Mouse (Mus musculus) neural tube, embryonic 13.5 days (tissue): ENCODE results near the gene Trim8. TPM values are rescaled to one million over a fixed set of nuclear protein-coding genes. Genes with fewer than 3 reads are reported as not detected.

Source experiments
- ATAC-seq: fragments of 200-750 bp; cut with Nextera tagmentation; 2 replicates; pipeline ENCODE4 v1.8.0; 2017; ENCODE audit warnings: low read depth, mild to moderate bottlenecking, moderate TSS enrichment, moderate library complexity
- H3K27ac ChIP-seq: fragments of 300-500 bp; sonication (generic); replicated peaks from 2 replicates; pipeline ENCODE4 v1.5.1; 2015; ENCODE audit warnings: moderate library complexity, mild to moderate bottlenecking, inconsistent platforms
- H3K27me3 ChIP-seq: fragments of 300-500 bp; sonication (generic); 2 replicates; pipeline ENCODE4 v1.6.1; 2015; ENCODE audit warnings: mild to moderate bottlenecking, inconsistent platforms
- H3K36me3 ChIP-seq: fragments of 300-500 bp; sonication (generic); 2 replicates; pipeline ENCODE4 v1.6.1; 2015; ENCODE audit warnings: mild to moderate bottlenecking, inconsistent platforms
- H3K4me1 ChIP-seq: fragments of 300-500 bp; sonication (generic); replicated peaks from 2 replicates; pipeline ENCODE4 v1.6.1; 2015; ENCODE audit warnings: inconsistent platforms
- H3K4me2 ChIP-seq: fragments of 300-500 bp; sonication (generic); 2 replicates; pipeline ENCODE4 v1.6.1; 2015; ENCODE audit warnings: inconsistent platforms, mild to moderate bottlenecking, moderate library complexity
- H3K4me3 ChIP-seq: fragments of 300-500 bp; sonication (generic); 2 replicates; pipeline ENCODE4 v1.5.1; 2015; ENCODE audit warnings: mild to moderate bottlenecking, inconsistent platforms
- H3K9ac ChIP-seq: fragments of 300-500 bp; sonication (generic); 2 replicates; pipeline ENCODE4 v1.6.1; 2015; ENCODE audit warnings: moderate library complexity, mild to moderate bottlenecking, inconsistent platforms
- H3K9me3 ChIP-seq: fragments of 300-500 bp; sonication (generic); 2 replicates; pipeline ENCODE4 v1.6.1; 2016; ENCODE audit warnings: inconsistent platforms
- WGBS: fragments of 180-500 bp; shearing (Covaris S2); methylation state at CpG from one replicate; pipeline ENCODE4 v1.1.7; 2015; 5-methylcytosine and 5-hydroxymethylcytosine counted together
- polyA plus RNA-seq: library from polyadenylated mRNA; unstranded; fragments of >200 nt; fragmentation: Nextera tagmentation; extraction: Ambion mirVana; gene quantifications from 2 replicates; pipeline ENCODE4 v1.2.1, GENCODE M21; 2015

Trim8 gene
- 26.5 and 30.4 TPM in 2 replicates for polyA plus RNA-seq

DNA sequence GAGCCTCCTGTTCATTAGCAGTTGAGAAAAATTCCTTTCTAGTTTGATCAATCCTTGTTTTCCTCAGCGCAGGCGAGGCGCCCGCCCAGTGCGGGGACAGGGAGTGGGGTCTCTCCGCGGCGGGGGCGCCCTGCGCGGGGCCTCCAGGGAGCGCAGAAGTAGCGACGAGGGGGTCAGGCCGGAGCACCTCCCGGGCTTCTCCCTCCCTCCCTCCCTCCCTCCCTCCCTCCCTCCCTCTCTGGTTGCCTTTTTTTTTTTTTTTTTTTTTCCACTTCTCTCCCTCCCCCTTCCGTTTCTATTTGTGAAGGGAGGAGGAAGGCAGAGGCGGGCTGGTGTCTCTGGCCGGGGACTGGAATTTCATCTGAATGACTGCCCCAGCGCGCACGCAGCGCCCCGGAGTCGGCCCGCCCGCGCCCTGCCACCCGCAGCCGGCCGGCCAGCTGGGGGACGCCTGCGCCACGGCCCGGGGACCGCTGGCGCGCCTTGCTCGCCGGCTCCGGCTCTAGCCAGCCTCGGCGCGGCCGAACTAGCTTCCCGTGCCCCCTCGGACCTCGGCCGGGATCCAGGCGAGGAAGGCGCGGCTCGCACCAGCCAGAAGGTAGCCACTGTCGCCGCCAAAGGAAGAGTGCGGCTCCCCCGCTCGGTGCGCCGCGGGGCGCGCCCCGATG lies at the start of gene Trim8:
Gene Trim8 (plus strand): TSS at position 302 of the 668 bp plus-strand sequence.
- Histone ChIP-seq H3K4me3 (peak within 1 kb of the TSS; percentile 96), H3K27me3 (no peaks in the 10 kb centered on the region), H3K4me1 (peaks cover 32% of the 10 kb centered on the region), H3K36me3 (peaks cover 14% of the 10 kb centered on the region; the same call in 1 of the 2 replicates), H3K27ac (peak within 1 kb of the TSS; percentile 100), H3K4me2 (peak within 1 kb of the TSS; percentile 99), H3K9me3 (no peaks in the 10 kb centered on the region), H3K9ac (peak within 1 kb of the TSS; percentile 100)
- peak; percentile 23 for ATAC-seq
- WGBS = under 1% methylated on average over 46 of the region's 64 CpGs

DNA sequence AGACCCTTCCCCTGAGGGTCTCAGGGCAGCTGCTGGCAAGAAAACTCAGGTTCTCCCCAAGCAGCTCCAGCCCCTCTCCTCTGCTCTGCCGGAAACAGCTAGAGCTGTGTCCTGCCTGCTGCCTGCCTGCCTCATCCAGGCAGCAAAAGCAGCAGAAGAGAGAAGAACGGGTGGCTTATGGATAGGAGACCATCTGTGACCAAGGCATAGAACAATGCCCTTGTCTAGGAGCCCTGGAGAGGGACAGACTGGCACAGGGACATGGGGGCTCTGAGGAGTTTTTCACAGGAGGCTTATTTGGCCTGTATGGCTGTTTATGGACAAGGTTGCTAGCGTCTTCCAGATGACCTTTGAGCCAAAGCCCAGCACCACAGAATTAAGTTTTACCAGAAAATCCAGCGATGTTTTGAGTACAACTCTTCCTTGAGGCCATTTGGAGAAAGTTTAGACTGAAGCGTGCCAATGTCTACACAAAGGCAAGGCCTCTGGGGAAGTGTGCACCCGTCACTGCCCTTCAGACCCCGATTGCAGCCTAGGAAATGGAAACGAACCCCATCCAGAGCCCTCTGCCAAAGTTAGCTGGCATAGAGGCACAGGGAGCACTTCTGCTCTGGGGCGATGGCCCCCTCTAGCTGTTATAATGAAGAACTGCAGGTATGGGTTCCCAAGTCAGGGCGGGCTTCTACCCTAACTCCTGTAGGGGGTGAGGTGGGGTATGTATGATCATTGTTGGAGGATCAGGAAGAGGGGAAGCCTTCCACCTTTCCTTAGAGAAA lies 49.3 kb upstream of the Trim8 start:
- WGBS = 32% methylated on average over 10 of the region's 10 CpGs
- Histone ChIP-seq H3K27me3 (no peaks in the 10 kb centered on the region), H3K36me3 (peaks cover 33% of the 10 kb centered on the region), H3K4me3 (no peak overlapping the region), H3K9me3 (no peaks in the 10 kb centered on the region), H3K4me1 (peaks cover 63% of the 10 kb centered on the region), H3K27ac (peak overlapping the region; percentile 62), H3K4me2 (no peak overlapping the region), H3K9ac (peak overlapping the region; percentile 23; the same call in 1 of the 2 replicates)
- ATAC-seq = peak; percentile 45

DNA sequence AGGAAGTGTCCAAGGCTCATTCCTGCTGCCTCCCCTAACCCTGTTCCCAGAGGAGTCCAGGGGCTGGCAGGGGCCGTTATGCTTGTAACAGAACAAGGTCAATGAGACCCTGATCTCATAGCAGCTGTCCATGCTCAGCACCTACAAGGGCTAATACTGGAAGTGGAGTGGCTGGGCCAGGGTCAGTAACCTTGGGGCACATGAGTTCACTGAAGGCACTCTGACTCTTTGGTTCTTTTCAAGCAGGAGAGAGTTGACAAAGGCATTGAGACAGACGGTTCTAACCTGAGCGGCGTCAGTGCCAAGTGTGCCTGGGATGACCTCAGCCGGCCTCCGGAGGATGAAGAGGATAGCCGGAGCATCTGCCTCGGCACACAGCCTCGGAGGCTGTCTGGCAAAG lies 48.6 kb upstream of the Trim8 start:
- Histone ChIP-seq H3K4me3 (no peak overlapping the region), H3K9me3 (no peaks in the 10 kb centered on the region), H3K36me3 (peaks cover 37% of the 10 kb centered on the region), H3K9ac (0 out of 2 replicates have a peak overlapping the region, but pooled peaks have one; percentile 8), H3K4me1 (peaks cover 56% of the 10 kb centered on the region), H3K27me3 (no peaks in the 10 kb centered on the region), H3K4me2 (no peak overlapping the region), H3K27ac (peak overlapping the region; percentile 62; the same call in 1 of the 2 replicates)
- 80% methylated on average over 9 of the region's 9 CpGs for WGBS
- no peak for ATAC-seq

DNA sequence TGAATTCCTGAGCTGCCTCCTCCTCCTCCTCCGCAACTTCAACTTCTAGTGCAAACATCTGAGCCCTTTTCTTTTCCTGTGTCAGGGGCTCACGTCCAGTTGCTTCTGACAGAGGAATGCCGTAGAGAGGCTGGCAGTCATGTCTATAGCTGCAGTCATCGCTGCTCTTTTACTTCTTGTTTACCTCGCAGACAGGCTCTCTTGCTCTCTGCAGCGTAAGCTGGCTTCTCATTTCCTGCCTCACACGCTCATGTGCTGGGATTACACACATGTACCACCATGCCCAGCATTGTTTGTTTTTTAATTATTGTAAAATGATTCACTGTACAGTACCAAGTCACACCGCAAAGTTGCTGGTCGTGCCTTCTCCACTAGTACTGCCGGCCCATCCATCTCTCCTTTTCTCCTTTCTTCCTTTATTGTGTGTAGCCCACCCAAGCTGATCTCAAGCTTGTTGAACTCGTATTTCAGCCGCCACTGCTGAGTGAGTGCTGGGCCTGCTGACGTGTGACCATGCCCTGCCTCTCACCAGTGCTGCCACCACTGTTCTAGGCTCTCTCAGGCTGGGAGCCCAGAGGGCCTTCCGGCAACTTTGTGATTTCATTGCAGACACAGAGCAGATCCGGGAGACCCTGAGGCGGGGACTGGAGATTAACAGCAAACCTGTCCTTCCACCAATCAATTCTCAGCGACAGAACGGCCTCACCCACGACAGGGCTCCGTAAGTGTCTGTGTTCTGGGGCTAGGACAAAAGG lies 47.2 kb upstream of the Trim8 start:
- H3K9me3 ChIP-seq = no peaks in the 10 kb centered on the region
- 74% methylated on average over 20 of the region's 20 CpGs for WGBS
- no peak overlapping the region for H3K4me2 ChIP-seq
- peaks cover 50% of the 10 kb centered on the region for H3K36me3 ChIP-seq
- peaks cover 42% of the 10 kb centered on the region for H3K4me1 ChIP-seq
- H3K27ac ChIP-seq = peak overlapping the region; percentile 70
- no peak for ATAC-seq
- no peaks in the 10 kb centered on the region for H3K27me3 ChIP-seq
- no peak overlapping the region for H3K4me3 ChIP-seq
- peak overlapping the region; percentile 22; the same call in 1 of the 2 replicates for H3K9ac ChIP-seq

DNA sequence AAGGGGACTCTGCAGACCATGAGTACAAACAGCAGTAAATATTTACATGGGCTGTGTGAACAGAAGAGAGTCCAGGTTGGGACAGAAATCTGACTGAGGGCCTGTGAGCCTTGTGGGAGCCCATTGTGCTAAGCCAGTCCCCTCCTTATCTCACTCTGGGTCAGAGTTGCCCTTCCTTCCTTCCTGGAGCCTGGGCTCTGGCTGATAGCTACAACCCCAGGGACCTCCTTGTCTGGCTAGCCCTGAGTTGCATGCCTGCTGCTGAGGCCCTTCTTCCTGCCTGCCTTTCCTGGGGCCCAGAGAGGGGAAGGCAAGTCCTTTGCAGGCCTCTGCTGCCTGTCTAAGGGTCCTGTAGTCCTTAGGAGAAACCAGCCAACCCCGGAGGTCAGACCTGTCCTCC lies 46.5 kb upstream of the Trim8 start:
- 0 out of 2 replicates have a peak overlapping the region, but pooled peaks have one; percentile 22 for H3K9ac ChIP-seq
- H3K4me1 ChIP-seq = peaks cover 39% of the 10 kb centered on the region
- ATAC-seq = peak; percentile 19; the same call in 1 of the 2 replicates
- WGBS = 81% methylated on average over 1 of the region's 1 CpGs
- H3K36me3 ChIP-seq = peaks cover 57% of the 10 kb centered on the region
- no peak overlapping the region for H3K4me2 ChIP-seq
- no peaks in the 10 kb centered on the region for H3K9me3 ChIP-seq
- H3K27me3 ChIP-seq = no peaks in the 10 kb centered on the region
- peak overlapping the region; percentile 70 for H3K27ac ChIP-seq
- H3K4me3 ChIP-seq = no peak overlapping the region

DNA sequence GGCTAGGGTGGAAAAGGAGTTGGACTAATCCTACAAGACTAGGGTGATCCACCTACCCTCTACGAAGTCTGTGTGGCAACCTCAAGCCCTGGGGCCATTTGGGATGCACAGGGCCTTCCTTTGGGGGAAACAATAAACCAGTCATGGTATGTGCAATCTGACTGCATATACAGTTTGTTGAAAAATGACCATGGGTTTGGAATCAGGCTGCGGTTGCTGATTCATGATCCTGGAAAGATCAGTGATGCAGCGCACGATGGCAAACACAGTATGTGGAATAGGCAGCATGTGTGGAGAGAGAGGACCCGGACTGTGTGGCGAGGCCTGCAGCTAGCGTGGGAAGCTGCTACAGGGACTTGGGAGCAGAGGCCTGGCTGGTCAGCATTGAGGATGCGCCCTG lies 45.9 kb upstream of the Trim8 start:
- no peak for ATAC-seq
- Histone ChIP-seq H3K9me3 (no peaks in the 10 kb centered on the region), H3K36me3 (peaks cover 62% of the 10 kb centered on the region), H3K4me3 (no peak overlapping the region), H3K4me1 (peaks cover 39% of the 10 kb centered on the region), H3K27ac (peak overlapping the region; percentile 70; the same call in 1 of the 2 replicates), H3K4me2 (no peak overlapping the region), H3K27me3 (no peaks in the 10 kb centered on the region), H3K9ac (no peak overlapping the region)
- WGBS = 89% methylated on average over 8 of the region's 8 CpGs

GRCm38 (mm10) chr19:46456018-46456735 lies 45.3 kb upstream of the Trim8 start:
- Histone ChIP-seq H3K9ac (no peak overlapping the region), H3K4me2 (no peak overlapping the region), H3K36me3 (peaks cover 67% of the 10 kb centered on the region), H3K4me1 (peaks cover 39% of the 10 kb centered on the region), H3K27ac (peak overlapping the region; percentile 70), H3K27me3 (no peaks in the 10 kb centered on the region), H3K9me3 (no peaks in the 10 kb centered on the region), H3K4me3 (no peak overlapping the region)
- ATAC-seq = no peak
- 86% methylated on average over 5 of the region's 5 CpGs for WGBS

DNA sequence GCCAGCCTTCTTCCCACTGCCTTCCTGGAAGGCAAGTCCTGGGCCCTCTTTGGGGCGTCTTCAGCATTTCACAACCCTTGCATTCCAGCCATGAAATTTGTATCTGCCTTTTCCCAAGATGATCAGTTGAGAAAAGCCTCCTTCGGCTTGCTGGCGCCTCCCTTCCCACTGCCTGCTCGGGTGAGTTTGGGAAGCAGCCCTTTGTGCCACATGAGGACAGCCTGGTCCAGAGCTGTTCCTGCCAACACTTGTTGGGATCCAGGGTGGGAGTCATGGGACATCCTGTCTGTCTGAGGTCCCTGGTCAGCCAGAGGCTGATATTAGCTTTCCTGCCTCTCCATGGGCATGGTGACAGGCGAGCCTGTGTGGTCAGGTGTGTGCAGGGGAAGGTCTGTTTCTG lies 43.7 kb upstream of the Trim8 start:
- H3K4me3 ChIP-seq = no peak overlapping the region
- 92% methylated on average over 5 of the region's 5 CpGs for WGBS
- no peaks in the 10 kb centered on the region for H3K9me3 ChIP-seq
- H3K4me2 ChIP-seq = no peak overlapping the region
- H3K36me3 ChIP-seq = peaks cover 78% of the 10 kb centered on the region
- H3K4me1 ChIP-seq = peaks cover 22% of the 10 kb centered on the region
- no peak for ATAC-seq
- H3K27ac ChIP-seq = no peak overlapping the region
- no peaks in the 10 kb centered on the region for H3K27me3 ChIP-seq
- H3K9ac ChIP-seq = no peak overlapping the region

DNA sequence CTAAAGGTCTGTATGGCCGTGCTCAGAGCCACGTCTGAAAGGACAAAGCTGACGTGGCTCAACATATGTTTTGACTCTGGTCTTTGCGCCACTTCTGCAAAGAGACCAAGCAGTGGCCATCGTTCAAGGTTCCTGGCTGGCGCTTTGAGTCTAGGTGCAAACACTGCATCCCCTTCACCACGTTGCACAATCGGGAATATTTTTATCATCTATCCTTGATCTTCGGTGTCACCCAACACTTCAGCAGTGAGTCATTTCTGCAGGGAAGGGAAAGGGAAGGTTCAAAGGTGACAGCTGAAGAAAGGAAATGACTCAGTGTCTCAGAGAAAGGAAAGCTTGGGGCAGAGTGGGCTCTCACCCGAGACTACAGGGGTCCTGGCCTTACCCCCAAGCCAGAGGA lies 42.2 kb upstream of the Trim8 start:
- no peak overlapping the region for H3K4me2 ChIP-seq
- H3K9me3 ChIP-seq = no peaks in the 10 kb centered on the region
- H3K27ac ChIP-seq = no peak overlapping the region
- peaks cover 19% of the 10 kb centered on the region for H3K4me1 ChIP-seq
- WGBS = 80% methylated on average over 10 of the region's 10 CpGs
- no peaks in the 10 kb centered on the region for H3K27me3 ChIP-seq
- peaks cover 74% of the 10 kb centered on the region for H3K36me3 ChIP-seq
- no peak overlapping the region for H3K4me3 ChIP-seq
- H3K9ac ChIP-seq = no peak overlapping the region
- ATAC-seq = no peak

- Histone ChIP-seq H3K4me2 (no peak overlapping the region), H3K9ac (no peak overlapping the region), H3K36me3 (peaks cover 68% of the 10 kb centered on the region), H3K27me3 (no peaks in the 10 kb centered on the region), H3K4me3 (no peak overlapping the region), H3K9me3 (no peaks in the 10 kb centered on the region), H3K4me1 (peaks cover 14% of the 10 kb centered on the region), H3K27ac (no peak overlapping the region)
- no peak for ATAC-seq
- WGBS = 94% methylated on average over 2 of the region's 2 CpGs
These were observed 41.6 kb upstream of the Trim8 start for GRCm38 (mm10) chr19:46459889-46460288.

- no peak overlapping the region for H3K27ac ChIP-seq
- peaks cover 56% of the 10 kb centered on the region for H3K36me3 ChIP-seq
- ATAC-seq = no peak
- no peak overlapping the region for H3K4me3 ChIP-seq
- no peaks in the 10 kb centered on the region for H3K27me3 ChIP-seq
- no peak overlapping the region for H3K9ac ChIP-seq
- WGBS = 89% methylated on average over 3 of the region's 3 CpGs
- no peak overlapping the region for H3K4me2 ChIP-seq
- no peaks in the 10 kb centered on the region for H3K9me3 ChIP-seq
- peaks cover 10% of the 10 kb centered on the region for H3K4me1 ChIP-seq
These were observed 38.9 kb upstream of the Trim8 start for GRCm38 (mm10) chr19:46462574-46462973.
